In the genomic region with DNA sequence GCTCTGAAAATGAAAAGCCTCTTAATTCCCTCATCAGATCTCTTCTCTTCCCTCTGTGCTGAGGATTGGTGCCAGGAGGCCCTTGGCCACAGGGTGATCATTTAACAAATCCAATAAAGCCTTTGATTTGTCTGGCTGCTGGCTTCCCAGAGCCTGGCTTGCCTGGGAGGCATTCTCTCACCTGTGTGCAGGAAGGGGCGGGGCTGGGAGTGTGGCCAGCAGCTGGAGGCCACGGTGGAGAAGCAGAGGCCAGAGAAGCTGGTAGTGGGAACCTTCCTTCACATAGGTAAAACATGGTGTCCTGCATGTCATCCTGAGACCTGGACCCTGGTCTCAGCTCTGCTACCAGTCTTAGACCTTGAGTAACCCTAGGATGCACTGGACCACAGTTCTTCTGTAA, we compare ENCODE assay signal across 26 mouse cellular contexts. TPM values are rescaled to one million over a fixed set of nuclear protein-coding genes. Genes with fewer than 3 reads are reported as not detected.
DNase-seq lines count a peak whose midpoint lies in the region; ATAC-seq and TF ChIP-seq lines count a peak whose summit lies in the region.
"Had no signal": no experiment of that assay in that cellular context is flagged by ENCODE, and none has a peak within 500 bp of the region (broad histone marks: within the 10 kb centered on the region; RNA-seq: fewer than 3 reads in every experiment).

No protein-coding gene starts in this region.

- H3K27me3 ChIP-seq in kidney, embryonic 15.5 days = peaks cover 8% of the 10 kb centered on the region; the same call in 1 of the 2 replicates
- no peaks in the 10 kb centered on the region for H3K27me3 ChIP-seq in liver, postnatal 0 days (ENCODE audit: insufficient read depth, low read length)
- H3K27me3 ChIP-seq in liver, embryonic 12.5 days (replicated peaks) = peaks cover 5% of the 10 kb centered on the region; the same call in 1 of the 2 replicates
- H3K27me3 ChIP-seq: liver, embryonic 15.5 days had no signal

- H3K9ac ChIP-seq in kidney, embryonic 15.5 days = no peak overlapping the region
- H3K9ac ChIP-seq in liver, postnatal 0 days (replicated peaks) = no peak overlapping the region
- no peak overlapping the region for H3K9ac ChIP-seq in liver, embryonic 12.5 days
- H3K9ac ChIP-seq: forebrain, embryonic 12.5 days; forebrain, postnatal 0 days; heart, embryonic 12.5 days; hindbrain, embryonic 13.5 days; liver, embryonic 15.5 days; lung, embryonic 15.5 days had no signal

- DNase-seq in kidney, adult 11 months = peak; percentile 49
- DNase-seq in liver, postnatal 0 days = peak; percentile 59
- DNase-seq in kidney, postnatal 10 days = peak; percentile 48
- no peak for DNase-seq in urinary bladder, postnatal 10 days (ENCODE audit: low spot score)
- DNase-seq: adrenal gland, postnatal 10 days; cerebellum, adult 11 months; cerebellum, adult 9-10 months; forebrain, postnatal 0 days; heart, adult 2 months; heart, postnatal 4 days; layer of hippocampus, postnatal 36 days; left cerebral cortex, postnatal 4 days; thymus, postnatal 4 days had no signal

- H3K36me3 ChIP-seq in kidney, embryonic 15.5 days = no peaks in the 10 kb centered on the region
- H3K36me3 ChIP-seq in liver, postnatal 0 days (replicated peaks; ENCODE audit: insufficient read depth, low read length) = no peaks in the 10 kb centered on the region
- no peaks in the 10 kb centered on the region for H3K36me3 ChIP-seq in liver, embryonic 12.5 days
- H3K36me3 ChIP-seq: forebrain, embryonic 12.5 days; heart, embryonic 12.5 days; hindbrain, embryonic 13.5 days; liver, embryonic 15.5 days; lung, embryonic 15.5 days had no signal

- no peak overlapping the region for H3K27ac ChIP-seq in kidney, embryonic 15.5 days
- H3K27ac ChIP-seq in liver, postnatal 0 days (ENCODE audit: low read depth) = no peak overlapping the region
- H3K27ac ChIP-seq in liver, embryonic 12.5 days = no peak overlapping the region
- H3K27ac ChIP-seq: forebrain, embryonic 12.5 days; heart, adult 2 months; hindbrain, embryonic 13.5 days; kidney, postnatal 0 days; liver, embryonic 15.5 days; lung, embryonic 15.5 days had no signal

- no peak for ATAC-seq in kidney, embryonic 15.5 days (replicated peaks; ENCODE audit: low FRiP score)
- ATAC-seq in liver, postnatal 0 days = no peak
- ATAC-seq in liver, embryonic 12.5 days = no peak
- no peak for ATAC-seq in activated CD4-positive, CD25-positive, alpha-beta regulatory T cell, adult 4 months
- ATAC-seq: CD4-positive, CD25-positive, alpha-beta regulatory T cell, adult 4 months; forebrain, postnatal 0 days; inflammation-experienced regulatory T-cells, adult 6 months; midbrain, embryonic 16.5 days had no signal

- no peaks in the 10 kb centered on the region for H3K9me3 ChIP-seq in kidney, embryonic 15.5 days (replicated peaks)
- no peaks in the 10 kb centered on the region for H3K9me3 ChIP-seq in liver, postnatal 0 days (ENCODE audit: low read length)
- H3K9me3 ChIP-seq in liver, embryonic 12.5 days (replicated peaks) = no peaks in the 10 kb centered on the region
- H3K9me3 ChIP-seq: forebrain, embryonic 12.5 days; heart, embryonic 12.5 days; hindbrain, embryonic 13.5 days; liver, embryonic 15.5 days; lung, embryonic 15.5 days had no signal

- TF ChIP-seq EP300 in liver, postnatal 0 days (IDR thresholded peaks at IDR 0.05; ENCODE audit: low read depth) = no peak

- no peak overlapping the region for H3K4me3 ChIP-seq in kidney, embryonic 15.5 days (replicated peaks)
- H3K4me3 ChIP-seq in liver, postnatal 0 days (ENCODE audit: low read depth, low read length) = no peak overlapping the region
- H3K4me3 ChIP-seq in liver, embryonic 12.5 days = no peak overlapping the region
- H3K4me3 ChIP-seq: forebrain, embryonic 12.5 days; heart, adult 2 months; heart, embryonic 12.5 days; hindbrain, embryonic 13.5 days; liver, embryonic 15.5 days; lung, embryonic 15.5 days had no signal

- H3K4me2 ChIP-seq in kidney, embryonic 15.5 days = no peak overlapping the region
- H3K4me2 ChIP-seq in liver, postnatal 0 days (ENCODE audit: low read depth, low read length) = no peak overlapping the region
- H3K4me2 ChIP-seq in liver, embryonic 12.5 days = no peak overlapping the region
- H3K4me2 ChIP-seq: forebrain, embryonic 12.5 days; heart, embryonic 12.5 days; hindbrain, embryonic 13.5 days; liver, embryonic 15.5 days; lung, embryonic 15.5 days; midbrain, embryonic 11.5 days had no signal

- WGBS in kidney, embryonic 15.5 days = 36% methylated on average over 2 of the region's 2 CpGs
- 21% methylated on average over 2 of the region's 2 CpGs for WGBS in liver, postnatal 0 days (ENCODE audit: insufficient replicate concordance)
- WGBS in liver, embryonic 12.5 days (ENCODE audit: insufficient replicate concordance) = 14% methylated on average over 2 of the region's 2 CpGs

- H3K4me1 ChIP-seq in kidney, embryonic 15.5 days = 0 out of 2 replicates have a peak, but pooled peaks cover 9% of the 10 kb centered on the region
- peaks cover 3% of the 10 kb centered on the region; the same call in 1 of the 2 replicates for H3K4me1 ChIP-seq in liver, postnatal 0 days (ENCODE audit: insufficient read depth)
- no peaks in the 10 kb centered on the region for H3K4me1 ChIP-seq in liver, embryonic 12.5 days
- H3K4me1 ChIP-seq: heart, embryonic 12.5 days; liver, embryonic 15.5 days; lung, embryonic 15.5 days had no signal

- TF ChIP-seq CTCF in liver, postnatal 0 days (IDR thresholded peaks at IDR 0.05; ENCODE audit: low read depth) = no peak

RNA-seq across cellular contexts. Expression of gene Camk2n1, which starts 59.8 kb away (rescaled TPM):
- 7.6 and 8.3 TPM in 2 replicates for polyA plus RNA-seq in kidney, embryonic 15.5 days (2015; fragmentation: Nextera tagmentation; extraction: Ambion mirVana)
- polyA plus RNA-seq in liver, postnatal 0 days (2015; fragmentation: Nextera tagmentation; extraction: Ambion mirVana) = 5.5 and 6.1 TPM in 2 replicates
- polyA plus RNA-seq in liver, embryonic 12.5 days (2016; fragmentation: Nextera tagmentation; extraction: Ambion mirVana) = 1.3 and 1.4 TPM in 2 replicates
- polyA plus RNA-seq in activated CD4-positive, CD25-positive, alpha-beta regulatory T cell, adult 4 months (2017; shearing (Covaris generic)) = under 1 TPM; 0.38 to 0.80 TPM
